Mouse (Mus musculus) cerebellum, postnatal 25 days (tissue): ENCODE data around the gene Olfr134.
"Not testable (repeated sequence)": the region's sequence is repeated elsewhere in the genome, so short reads cannot be mapped to it uniquely, and the experiment has no call there.

ENCODE experiments used
- DNase-seq, 2 experiments: peaks; one replicate each; pipeline ENCODE4 v3.0.0; 2021; ENCODE audit warnings: mixed read lengths in 2 of 2

The Olfr134 gene

GRCm38 (mm10) chr17:38171088-38171487, at the start of gene Olfr134:
TSS of gene Olfr134 (plus strand) at chr17:38171388.
- DNase-seq = no peak

- not testable (repeated sequence) for DNase-seq
Measured at GRCm38 (mm10) chr17:38124199-38124598, 47.0 kb upstream of the Olfr134 start.

- not testable (repeated sequence) for DNase-seq
Measured at GRCm38 (mm10) chr17:38125371-38125770, 45.8 kb upstream of the Olfr134 start.

GRCm38 (mm10) chr17:38134426-38134825, 36.8 kb upstream of the Olfr134 start, which contains the start of gene Olfr132:
TSS of gene Olfr132 (minus strand) at chr17:38134526.
- DNase-seq = no peak

- no peak for DNase-seq
Measured at GRCm38 (mm10) chr17:38144981-38145380, 26.2 kb upstream of the Olfr134 start, which contains the start of gene Olfr133. TSS of gene Olfr133 (plus strand) at chr17:38145281.

GRCm38 (mm10) chr17:38204035-38204434, 32.8 kb downstream of the Olfr134 start, which contains the start of gene Olfr135:
TSS of gene Olfr135 (plus strand) at chr17:38204335.
- no peak for DNase-seq
